Mouse (Mus musculus): ENCODE results near the gene Nufip1.

Gene Nufip1

DNA sequence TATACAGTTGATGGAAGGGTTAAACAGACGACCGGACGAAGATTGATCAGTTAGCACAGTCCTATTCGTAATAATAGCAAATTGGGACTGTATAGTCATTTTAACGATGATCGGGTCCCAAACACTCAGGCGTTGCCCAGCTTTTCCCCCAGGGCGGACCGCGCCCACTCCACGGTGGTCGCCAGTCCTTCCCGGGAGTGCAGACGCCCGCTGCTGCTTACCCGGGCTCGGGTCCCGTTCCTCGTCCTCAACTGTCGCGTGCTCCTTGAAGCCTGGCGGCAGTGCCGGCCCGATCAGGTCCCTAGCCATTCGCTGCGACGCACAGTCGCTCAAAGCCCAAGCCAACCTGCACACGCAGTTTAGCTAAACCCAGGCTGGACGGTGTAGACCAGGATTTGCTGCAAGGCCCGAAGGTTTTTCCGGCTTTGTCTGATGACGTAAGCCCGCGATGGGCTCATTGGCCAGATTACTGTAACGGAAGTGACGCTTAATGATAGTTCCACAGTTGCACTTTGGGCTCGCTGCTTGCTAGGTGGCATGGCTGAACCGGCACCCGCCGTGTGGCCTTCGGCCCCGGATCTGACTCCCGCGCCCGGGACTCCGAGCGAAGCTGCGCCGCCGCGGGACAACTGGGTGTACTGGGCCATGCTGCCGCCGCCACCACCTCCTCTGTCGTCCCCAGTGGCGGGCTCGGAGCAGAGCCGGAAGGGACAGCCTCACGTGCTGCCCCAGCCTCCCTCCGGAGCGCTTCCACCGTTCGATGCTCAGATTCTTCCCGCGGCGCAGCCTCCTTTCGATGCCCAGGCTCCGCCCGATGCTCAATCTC lies at the start of gene Nufip1, which contains the start of gene Gpalpp1:
Nufip1 (plus strand) TSS at position 496 of the 826 bp plus-strand sequence.
Gpalpp1 (minus strand) TSS at position 365 of the 826 bp plus-strand sequence.
- peak; percentile 74 for DNase-seq (ENCODE audit: low spot score)

DNA sequence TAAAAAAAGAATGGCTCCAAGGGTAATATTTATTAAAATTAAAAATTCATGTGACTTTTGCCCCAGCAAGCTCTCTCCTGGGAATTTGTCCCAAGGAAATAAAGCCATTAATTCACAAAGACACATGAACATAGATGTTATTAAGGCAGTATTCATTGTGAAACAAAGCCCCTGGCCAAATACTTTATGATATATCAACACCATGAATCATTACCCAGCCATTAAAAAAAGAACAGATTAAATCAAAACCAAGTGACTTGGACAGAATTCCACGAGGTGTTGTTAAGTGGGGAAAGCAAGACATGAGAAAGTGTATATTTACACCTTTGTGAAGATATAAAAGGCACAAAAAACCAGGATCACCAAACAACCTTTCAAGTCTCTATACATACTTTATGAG lies 43.5 kb upstream of the Nufip1 start:
- no peak for DNase-seq (ENCODE audit: low spot score)

DNA sequence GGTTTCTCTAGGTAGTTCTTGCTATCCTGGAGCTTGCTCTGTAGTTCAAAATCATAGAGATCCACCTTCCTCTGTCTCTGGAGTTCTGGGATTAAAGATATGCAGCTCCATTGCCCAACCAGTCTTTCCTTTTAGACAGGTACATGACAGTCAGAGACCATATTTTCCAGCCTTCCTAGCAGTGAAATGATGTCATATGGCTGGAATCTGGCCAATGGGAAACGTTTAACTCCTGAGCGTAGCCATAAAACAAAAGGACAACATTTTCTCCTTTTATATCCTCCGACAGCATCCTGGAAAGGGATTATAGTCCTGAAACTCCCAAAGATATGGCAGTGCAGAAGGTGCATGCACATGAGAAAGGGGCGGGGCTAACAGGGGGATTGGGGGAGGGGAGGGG lies 42.4 kb upstream of the Nufip1 start:
- no peak for DNase-seq (ENCODE audit: low spot score)

DNA sequence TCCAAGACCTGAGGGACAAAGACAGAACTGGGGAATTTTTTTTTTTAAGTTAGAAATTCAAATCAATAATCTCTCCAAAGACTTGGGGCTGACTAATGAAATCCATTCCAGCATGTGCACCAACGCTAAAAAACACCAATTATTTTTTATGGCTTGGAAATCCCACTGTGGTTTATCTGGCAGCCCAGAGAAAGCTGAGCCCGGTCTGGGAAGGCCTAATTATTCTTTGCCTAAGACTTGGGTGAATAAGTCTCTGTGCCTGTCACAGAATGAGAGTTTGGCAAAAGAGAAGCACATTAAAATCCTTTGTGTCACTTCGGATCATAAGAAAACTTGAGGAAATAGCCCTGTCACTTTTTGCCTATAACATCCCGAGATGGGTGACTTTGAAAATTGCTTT lies 41.4 kb upstream of the Nufip1 start:
- no peak for DNase-seq (ENCODE audit: low spot score)

DNA sequence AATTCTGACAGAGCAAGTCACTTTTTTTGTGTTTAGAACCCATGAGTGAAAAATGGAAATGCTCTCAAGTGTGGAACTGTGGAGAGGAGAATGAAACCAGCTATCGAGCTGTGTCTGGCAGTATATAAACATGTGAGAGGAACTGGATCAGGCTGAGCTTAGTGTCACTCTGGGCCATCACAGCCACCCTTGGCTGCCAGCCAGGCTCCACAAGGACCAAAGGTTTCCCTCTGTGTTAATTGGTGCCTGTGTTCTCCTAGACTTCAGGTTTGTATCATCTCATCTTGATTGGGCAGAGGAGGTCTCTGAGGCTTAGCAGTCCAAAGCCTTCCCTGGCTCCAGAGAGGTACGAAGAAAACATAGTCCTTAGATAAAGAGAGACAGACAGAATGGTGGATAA lies 38.1 kb upstream of the Nufip1 start:
- no peak for DNase-seq (ENCODE audit: low spot score)

DNA sequence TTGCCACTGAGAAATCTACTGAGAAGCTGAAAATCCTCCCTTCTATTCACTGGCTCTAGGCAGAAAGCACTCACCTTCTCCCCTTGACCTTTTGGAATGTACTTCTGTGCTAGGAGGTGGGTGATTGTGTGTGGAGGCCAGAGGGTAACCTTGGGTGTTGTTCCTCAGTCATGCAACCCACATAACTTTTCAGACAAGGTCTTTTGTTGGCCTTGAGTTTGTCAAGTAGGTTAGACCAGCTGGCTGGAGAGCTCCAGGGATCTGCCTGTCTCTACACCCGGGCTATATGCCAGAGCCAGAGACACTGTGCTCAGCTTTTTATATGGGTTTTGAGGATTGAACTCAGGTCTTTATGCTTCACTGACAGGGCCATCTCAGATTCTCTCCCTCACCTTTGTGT lies 36.5 kb upstream of the Nufip1 start:
- DNase-seq (ENCODE audit: low spot score) = no peak

DNA sequence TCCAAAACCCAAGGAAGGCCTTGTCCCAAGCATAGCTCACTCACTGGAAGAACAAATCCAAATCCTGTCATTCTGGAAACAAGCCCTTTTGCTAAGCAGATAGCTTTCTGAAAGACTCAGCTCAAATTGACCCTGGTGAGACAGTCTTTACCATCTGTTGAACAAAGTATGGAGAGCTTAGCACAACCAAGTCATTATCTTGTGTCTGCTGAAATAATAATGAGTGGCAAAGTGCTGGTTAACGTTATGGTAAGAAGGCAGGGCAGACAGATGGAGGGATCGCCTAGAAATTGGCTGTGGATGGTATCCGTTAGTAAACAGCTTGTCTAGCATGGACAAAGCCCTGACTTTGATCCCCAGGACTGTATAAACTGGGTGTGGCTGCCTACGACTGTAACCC lies 35.0 kb upstream of the Nufip1 start:
- DNase-seq (ENCODE audit: low spot score) = no peak

DNA sequence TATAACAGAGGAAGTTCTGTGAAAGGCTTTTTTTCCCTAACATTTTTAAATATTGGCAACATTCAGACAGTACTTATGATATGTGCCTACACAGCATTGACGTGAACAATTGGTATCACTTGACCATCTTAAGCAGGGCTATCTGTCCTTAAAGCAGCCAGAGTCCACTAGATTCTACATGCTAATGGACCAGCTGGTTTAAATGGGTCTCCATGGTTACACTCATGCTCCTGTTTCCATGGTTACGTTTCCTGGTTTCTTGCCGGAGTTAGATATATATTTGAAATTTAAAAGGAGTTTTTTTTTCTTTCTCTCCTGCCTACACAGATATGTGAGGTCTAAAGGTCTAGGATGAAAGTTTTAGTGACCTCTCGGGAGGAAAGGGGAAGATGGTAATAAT lies 34.1 kb upstream of the Nufip1 start:
- DNase-seq (ENCODE audit: low spot score) = no peak

DNA sequence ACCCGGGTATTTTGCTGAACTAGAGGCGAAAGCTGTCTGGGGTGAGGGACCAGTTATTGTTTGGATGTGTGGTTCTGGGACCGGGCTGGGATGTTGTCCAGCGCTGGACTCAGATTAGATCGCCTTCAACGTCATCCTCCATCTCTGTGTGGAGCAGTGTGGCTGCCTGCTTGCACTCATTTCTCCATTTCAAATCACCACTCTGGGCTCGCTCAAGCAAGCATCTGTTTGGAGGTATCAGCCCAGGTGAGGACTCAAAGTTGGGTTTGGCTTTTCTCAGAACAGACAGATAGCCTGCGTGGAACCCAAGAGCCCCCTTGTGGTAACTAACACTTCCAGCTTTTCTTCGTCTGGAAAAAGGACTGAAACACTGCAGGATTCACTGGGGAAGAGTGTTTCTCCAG lies 33.6 kb upstream of the Nufip1 start:
- DNase-seq (ENCODE audit: low spot score) = peak; percentile 11

DNA sequence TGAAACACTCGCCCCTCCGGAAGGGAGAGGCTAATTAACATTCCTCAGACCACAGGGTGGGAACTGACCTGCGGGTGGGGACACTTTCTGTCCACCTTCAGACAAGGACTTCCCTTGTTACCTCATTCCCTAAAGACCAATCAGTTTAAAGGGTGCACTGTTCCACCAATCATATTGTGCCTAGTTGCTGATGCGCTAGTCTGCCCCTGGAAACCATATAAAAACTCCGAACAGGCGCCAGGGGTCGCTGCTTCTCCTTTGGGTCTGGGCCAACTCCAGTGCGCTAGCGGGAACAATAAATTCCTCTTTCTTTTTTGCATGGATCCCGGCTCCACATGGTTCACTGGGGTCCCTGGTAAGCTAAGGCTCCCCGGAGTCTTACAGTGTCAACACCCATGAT lies 29.2 kb upstream of the Nufip1 start:
- DNase-seq (ENCODE audit: low spot score) = no peak

DNA sequence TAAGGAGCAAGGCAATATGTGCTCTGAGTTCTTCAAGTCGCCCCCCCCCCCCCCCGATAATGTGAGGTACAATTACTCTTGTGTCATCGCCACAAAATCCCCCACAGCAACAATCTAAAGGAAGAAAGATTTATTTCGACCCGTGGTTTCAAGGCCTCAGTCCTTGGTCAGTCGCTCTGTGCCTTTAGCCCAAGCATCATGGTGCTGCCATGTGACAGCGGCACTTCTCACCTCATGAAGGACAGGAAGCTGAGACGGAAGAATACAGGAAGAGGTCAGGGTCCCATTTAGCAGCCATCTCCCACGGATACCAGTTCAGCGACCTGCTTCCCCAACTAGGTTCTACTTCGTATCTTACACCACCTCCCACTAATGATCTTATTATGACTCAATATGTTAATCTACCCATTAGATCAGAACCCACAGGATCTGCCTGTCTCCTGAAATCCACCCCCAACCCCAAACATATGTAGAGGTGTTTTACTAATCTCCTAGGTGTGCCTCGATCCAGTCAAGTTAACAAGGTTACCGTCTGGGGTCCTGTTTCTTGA lies 28.5 kb upstream of the Nufip1 start:
- no peak for DNase-seq (ENCODE audit: low spot score)

DNA sequence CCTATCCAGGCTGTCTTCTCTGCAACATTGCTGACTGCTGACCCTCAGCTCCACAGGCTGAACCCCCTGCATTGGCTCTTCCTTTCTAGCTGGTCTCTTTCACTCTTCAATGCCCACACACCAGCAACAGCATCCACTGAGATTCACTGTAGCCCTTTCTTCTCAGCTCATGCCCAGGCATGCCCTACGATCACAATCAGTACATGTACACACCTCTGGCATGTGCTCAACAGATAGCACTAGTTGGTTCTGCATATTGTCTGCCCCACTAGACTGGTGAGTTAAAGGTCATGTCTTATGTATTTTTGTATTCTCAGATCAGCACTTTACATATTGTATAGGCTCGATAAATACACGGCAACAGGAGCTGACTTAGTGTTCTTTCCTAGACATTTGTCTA lies 26.5 kb upstream of the Nufip1 start:
- peak; percentile 13 for DNase-seq (ENCODE audit: low spot score)

DNA sequence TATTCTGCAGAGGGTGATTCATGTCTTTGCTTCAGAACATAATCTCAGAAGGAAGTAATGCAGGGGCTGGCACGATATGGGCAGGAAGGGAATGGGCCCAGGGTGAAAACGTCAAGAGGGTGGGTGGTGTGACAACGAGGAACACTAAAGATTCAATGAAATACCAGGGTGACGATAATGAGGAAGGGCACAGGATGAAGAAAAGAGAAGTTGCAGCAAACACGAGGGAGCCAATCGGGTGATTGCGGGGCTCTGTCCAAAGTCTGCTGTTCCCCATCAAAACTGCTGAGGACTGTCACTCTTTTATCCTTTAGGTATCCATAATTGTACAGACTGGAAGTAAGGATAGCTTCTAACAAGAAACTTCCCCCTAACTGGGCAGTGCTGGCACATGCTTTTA lies 13.4 kb upstream of the Nufip1 start:
- no peak for DNase-seq (ENCODE audit: low spot score)

DNA sequence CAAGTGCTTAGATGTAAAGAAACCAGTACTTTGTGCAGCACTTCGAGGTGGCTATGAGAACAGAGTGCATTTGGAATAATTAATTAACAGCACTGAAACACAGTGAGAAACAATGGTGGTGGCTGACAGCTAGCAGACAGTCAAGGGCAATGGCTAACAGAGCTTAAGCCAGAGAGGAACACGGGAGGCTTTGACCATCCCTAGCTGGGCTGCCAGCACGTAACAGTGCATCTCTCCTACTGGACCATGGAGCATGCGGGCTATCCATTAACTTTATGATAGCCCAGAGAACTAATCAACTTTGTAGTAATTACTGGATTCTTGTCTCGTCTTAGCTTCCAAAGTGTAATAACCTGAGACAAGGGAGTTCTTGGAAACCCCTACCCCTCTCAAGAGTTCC lies 12.9 kb upstream of the Nufip1 start:
- no peak for DNase-seq (ENCODE audit: low spot score)

DNA sequence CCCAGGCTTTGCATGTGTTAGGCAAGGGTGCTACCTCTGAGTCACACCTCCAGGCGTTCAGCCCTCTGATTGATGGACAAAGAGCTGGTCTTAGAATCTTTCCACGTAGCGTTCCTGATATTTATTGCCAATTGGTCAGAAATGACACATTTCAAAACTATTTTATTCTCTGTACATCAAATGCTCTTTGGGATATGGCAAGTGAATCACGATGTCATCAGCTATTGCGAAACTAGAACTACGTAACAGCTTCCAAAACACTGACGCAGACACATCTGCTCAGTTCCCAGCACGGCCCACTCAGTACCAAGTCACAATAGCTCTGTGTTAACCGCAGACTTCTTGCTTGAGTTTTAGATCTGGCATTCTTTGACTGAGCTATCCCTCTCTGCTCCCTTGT lies 11.1 kb upstream of the Nufip1 start:
- DNase-seq (ENCODE audit: low spot score) = no peak

DNA sequence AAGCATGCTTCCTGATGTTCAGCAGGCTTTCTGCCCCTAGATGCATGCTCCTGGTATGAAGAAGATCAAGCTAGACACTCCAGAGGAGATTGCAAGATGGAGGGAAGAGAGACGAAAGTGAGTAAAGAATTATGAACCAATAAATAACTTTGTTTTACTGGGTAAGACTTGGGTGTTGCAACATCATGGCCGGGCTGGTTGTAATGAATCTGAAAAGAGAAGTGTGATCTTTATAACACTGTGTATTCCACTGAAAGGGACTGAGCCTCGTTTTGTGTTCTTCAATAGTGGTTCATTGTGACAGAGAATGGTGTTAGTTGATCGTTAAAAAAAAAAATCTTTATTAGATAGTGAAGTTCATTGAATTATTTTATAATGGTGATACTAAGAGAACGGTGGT lies 5.1 kb downstream of the Nufip1 start:
- no peak for DNase-seq (ENCODE audit: low spot score)

DNA sequence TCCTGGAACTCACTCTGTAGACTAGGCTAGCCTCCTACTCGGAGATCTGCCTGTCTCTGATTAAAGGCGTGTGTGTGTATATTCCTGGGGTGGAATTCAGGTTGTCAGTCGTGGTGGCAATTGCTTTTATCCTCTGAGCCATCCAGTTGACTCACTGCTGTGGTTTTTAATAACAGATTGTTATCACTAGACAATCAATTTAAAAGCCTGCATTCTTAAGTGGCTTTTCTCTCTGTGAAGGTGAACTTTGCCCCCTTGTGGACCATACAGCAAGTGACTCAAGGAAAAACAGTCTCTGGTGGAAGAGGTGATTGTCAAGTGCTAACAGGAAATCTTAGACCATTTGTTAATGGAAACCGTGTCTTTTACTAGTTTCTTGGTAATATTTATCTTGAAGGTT lies 8.3 kb downstream of the Nufip1 start:
- DNase-seq (ENCODE audit: low spot score) = no peak

DNA sequence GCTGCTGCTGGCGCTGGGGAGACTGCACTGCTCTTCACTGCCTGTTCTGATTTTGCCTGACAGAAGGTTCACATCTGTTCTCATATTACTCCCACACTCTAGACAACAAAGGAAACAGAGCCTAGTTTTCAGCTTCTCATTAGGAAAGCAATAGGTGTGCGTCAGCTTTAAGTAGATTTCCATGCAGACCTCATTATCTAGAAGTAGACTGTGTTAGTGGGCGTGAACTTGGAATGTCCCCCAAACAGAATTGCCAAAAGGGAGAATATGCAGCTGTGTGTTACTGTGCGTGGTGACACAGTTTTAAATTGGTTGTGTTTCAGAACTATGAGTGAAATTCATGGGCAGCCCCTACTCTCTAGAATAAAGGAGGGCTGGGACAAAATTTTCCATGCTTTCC lies 9.8 kb downstream of the Nufip1 start:
- no peak for DNase-seq (ENCODE audit: low spot score)

DNA sequence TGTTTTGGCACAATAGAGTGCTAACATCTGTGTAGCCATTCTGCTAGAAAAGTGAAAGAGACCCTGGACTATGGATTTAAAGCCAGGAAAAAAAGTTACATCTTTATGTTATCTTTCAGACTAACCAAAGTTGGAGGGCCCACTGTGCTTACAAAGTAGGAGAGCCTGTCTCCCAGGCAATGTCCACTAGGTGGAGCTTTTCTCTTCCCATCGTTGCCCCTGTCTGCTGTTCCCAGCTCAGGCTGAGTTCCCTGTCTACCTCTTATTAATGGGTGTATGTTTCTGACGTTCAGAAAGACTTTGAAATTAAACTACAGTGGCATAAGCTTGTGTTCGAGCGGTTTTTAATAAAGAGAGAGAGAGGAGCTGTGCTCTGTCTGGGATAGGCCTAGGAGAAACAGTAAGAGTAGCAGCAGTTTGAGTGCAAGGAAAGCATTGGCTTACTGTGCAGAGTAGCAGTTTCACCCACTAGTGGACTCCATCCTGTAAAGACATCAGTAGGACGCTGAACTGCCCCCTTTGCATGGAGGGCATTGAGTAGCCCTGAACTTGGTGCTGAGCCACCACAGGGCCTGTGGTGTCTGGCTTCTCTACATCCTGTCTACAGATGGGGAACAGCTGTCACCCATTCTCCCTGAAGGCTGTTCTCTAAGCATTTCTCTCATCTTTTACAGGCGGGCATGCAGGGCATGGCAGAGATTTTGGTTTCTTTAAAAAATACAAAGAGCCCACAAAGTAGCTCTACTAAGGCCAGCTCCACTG lies 11.4 kb downstream of the Nufip1 start:
- peak; percentile 12 for DNase-seq (ENCODE audit: low spot score)

DNA sequence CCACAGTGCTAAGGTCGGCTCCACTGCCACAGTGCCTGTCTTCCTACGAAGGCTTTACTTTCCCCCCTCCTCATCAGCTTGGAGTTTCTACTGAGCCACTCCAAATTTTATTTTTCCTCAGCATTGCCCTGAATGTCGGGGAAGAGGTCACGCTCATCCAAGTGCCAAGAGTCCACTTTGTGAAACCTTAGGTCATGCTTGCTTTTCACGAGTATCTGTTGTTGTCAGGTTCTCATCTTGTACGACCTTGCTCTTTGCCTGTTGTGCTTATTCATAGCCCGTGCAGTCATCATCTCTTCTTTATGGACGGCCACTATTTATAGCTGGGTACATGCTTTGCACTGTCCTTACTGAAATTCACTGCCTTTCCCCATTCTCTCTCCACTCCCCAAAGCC lies 12.0 kb downstream of the Nufip1 start:
- DNase-seq (ENCODE audit: low spot score) = no peak

DNA sequence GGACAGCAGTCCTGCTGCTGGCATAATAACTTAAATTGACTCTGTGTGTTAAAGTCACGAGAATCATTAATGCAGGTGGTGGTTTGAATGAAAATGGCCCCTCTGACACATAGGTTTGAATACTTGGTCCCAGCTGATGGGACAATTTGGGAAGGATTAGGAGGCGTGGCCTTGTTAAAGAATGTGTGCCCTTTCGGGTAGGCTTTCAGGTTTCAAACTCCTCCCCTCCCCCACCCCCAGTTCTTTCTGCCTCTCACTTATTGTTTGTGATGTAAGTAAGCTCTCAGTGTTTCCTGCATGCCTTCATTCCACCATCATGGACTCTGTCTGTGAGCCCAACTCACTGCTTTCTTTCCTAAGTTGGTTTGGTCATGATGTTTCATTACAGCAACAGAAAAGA lies 16.6 kb downstream of the Nufip1 start:
- no peak for DNase-seq (ENCODE audit: low spot score)

DNA sequence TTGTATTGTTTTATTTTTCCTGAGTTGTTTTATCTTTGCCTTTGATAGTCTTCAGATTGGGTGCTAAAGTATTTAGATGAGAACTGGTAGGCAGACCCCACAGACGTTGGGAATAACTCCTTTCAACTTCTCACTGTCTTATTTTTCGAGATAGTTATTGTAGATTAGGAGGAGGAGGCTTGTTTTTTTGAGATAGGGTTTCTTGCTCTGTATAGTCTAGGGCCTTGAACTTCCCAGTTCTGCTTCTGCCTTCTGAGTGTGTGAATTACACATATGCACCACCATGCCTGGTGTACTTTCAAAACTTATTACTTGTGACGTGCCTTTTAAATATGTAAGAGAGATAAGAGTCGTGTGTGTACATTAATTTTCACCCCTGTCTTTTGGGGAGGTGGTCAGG lies 17.5 kb downstream of the Nufip1 start:
- DNase-seq (ENCODE audit: low spot score) = no peak

DNA sequence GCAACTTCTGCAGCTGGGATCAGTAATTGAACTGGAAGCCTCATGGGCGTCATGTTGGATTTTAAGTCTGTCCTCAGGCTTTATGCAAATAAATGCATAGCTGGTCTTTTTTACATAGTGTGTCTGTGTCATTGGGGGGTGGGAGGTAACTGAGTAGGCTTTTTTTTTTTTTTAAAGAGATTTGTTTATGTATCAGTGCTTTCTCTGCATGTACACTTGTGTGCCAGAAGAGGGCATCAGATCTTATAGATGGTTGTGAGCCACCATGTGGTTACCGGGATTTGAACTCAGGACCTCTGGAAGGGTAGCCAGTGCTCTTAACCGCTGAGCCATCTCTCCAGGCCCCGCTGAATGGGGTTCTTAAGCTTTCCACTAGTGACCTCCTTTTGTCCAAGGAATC lies 24.3 kb downstream of the Nufip1 start:
- DNase-seq (ENCODE audit: low spot score) = no peak

Data from urinary bladder, postnatal 25 days (tissue).